Mouse (Mus musculus) spleen, postnatal 4 days (tissue): ENCODE data around the gene Catspere2.
"Not testable (repeated sequence)": the region's sequence is repeated elsewhere in the genome, so short reads cannot be mapped to it uniquely, and the experiment has no call there.

ENCODE experiments used
- DNase-seq, 2 experiments: peaks; one replicate each; pipeline ENCODE4 v3.0.0; 2022; ENCODE audit warnings: low spot score in 2 of 2

The Catspere2 gene

DNA sequence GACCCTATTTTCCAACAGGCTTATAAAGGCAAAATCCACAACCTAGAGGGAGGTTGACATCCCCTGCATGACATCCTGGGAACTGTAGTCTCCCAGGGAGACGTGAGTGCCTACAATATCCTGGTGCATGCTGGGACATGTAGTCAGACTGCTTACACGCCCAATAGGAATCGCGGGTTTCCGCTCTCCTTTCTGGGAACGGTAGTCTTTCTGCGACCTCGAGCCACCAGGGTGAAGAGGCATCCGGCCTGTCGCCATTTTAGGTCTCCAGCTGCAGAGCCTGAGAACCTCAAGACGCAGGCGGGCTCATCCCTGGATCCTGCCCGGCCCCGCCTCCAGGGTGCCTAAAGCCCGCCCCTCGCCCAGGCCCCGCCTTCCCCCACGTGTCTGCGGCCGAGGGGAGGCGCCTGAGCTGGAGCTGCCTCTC is at the start of gene Catspere2:
TSS of gene Catspere2 (plus strand) at position 400 of the 427 bp plus-strand sequence.
- DNase-seq = peak; percentile 96 to 97

DNA sequence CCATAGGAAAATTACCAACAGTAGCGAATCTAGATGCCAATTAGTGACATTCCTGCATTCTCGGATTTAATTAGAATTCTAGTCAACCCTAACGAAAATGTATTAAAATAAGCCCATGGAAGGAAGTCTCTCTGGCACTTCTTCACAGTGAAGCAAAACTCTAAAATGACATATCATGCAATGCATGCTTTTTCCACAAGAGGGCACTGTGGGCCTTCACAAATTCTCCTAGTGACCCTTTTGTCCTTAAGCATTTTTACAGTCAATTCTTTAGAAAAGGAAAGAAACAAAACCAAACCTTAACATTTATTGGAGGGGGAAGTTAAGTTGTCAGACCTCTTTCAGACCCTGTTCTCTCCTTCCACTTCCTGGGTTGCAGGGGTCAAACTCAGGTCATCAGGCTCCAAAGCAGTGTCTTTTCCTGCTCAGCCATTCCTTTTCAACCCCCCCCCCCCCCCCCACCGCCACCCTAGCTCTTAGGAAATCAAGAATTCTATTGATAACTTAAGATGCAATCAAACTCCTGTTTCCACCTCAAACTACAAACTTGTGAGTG is 42.7 kb upstream of the Catspere2 start:
- not testable (repeated sequence) for DNase-seq

DNA sequence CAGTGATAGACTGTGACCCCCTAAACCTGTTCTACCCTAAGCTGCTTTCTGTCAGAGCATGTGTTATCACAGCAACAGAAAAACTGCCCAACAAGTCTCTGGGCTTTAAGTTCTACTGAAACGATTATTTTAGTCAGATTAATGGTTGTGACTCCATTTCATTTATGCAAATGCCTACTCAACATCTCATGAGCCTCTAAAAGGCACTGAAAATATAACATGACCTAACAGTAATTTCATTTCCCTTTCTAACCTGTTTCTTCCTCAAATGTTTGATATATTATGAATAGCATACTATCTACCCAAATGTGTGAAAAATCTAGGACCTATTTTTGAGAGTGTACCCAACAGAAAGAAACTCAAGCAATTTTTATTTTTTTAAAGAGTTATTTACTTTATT is 1.9 kb upstream of the Catspere2 start:
- no peak for DNase-seq

DNA sequence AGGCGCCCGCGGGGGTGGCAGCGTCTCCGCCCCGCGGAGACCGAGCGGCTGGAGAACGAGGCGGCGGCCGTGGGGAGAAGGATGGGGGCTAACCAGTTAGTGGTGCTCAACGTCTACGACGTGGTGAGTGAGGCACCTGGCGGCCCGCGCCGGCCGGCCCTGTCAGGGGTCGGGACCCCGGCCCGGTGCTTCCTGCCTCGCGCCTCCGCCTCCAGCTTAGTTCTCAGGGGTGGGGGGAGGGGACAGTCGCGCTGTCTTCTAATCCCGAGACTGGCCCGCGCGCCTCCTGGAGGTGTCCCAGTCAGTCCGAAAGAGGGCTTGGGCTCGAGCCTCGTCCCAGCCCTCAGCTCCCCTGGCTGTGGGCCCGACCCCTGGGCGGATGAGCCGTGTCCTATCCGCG is 359 bp downstream of the Catspere2 start:
- DNase-seq = not testable (repeated sequence)

DNA sequence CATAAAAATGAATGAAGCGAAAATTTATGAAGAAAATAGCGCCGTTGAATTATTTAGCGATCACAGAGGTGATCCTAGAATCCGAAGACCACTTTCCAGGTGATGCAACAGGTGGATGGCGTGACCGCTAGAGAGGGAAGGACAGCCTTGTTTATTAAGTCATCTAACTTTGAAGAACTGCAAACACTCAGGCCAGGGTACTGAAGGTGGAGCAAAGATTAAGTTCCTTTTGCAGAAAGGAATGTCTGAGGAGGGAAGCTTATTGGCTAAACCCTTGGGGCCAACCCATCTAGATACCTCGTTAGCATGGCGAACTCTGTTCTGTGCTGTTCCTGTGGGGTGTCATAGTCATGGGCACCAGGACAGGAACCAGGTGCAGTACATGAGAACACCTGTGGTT is 983 bp downstream of the Catspere2 start:
- no peak for DNase-seq

DNA sequence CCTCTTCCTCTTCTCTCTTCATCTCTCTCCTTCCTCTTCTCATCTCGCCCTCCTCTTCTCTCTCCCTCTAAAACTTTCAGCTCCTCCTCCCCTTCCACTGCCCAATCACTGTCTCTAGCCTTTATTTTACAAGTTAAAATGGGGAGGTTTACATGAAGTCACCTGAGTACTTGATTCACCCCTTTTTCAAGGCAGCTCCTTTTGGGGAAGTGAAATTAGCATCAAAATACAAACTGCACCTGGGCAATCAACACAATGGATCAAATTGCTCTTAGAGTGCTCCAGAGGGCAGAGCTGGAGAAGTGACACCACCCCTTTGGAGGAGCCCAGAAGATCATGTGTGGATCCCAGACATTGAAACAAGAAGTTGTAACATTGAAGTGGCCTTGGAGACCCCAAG is 4.3 kb downstream of the Catspere2 start:
- not testable (repeated sequence) for DNase-seq

DNA sequence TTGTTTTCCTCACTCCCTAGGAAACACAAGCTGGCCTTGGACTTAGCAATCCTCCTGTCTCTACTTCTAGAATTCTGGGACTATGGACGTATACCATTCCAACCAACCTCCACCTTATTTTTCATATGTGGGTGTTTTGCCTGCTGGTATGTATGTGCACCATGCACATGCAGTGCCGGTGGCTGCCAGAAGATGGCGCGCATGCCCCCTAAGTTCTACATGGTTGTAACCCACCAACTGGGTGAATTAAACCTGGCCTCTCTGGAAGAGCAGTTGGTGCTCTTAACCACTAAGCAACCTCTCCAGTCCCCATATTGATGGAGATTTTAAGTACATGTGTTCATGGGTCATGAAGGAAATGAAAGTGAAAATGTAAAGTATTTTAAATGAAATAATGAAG is 89.6 kb downstream of the Catspere2 start:
- peak; percentile 23 to 63 for DNase-seq

DNA sequence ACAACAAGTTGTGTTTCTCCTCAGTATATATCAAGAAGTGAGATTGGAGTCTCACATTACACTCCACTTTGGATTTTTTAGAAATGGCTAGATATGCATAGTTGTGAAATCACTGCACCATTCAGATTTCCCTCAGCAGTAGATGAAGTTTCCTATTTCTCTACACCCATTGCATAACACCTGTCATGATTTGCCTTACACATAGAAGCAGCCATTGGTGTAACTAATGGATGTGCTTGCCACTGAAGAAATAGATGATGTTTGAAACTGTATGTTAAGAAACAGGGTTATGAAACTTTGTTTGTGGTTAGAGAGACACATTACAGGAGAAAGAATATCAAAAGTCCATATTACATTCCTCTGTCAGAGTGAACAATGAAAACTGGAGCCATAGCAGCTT is 114.6 kb downstream of the Catspere2 start:
- DNase-seq = not testable (repeated sequence)

DNA sequence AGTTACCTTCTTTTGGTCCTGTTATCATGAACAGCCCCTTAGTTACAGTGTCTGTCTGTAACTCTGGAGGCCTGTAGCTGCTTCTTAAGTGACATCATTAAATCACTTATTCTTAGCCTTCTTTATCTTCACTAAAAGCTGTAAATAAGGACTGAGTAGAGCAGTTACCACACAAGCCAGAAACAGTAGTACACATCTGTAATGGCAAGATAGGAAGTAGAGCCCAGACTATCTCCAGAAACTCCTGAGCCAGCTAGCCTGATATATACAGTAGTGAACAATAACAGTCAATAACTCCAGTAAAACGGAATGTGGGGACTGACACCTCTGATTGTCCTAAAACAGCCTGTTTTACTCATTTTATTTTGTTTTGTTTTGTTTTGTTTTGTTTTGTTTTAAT is 125.3 kb downstream of the Catspere2 start:
- not testable (repeated sequence) for DNase-seq

DNA sequence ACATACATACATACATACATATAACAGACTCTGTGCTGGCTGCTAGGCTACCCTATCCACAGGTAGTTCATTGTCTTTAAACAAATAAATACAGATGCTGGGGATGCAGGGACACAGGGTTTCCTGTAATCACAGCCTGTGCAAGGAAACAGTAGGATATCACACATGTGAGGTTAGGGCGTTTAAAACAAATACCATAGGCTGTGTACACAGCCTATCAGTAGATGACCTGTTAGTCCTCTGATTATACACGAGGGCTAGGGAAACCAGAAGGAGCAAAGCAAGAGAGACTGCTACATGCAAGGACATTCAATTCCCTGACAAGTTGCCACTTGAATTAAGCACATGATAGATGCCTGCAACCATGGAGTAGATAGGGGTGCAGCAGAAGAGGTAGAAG is 139.0 kb downstream of the Catspere2 start:
- not testable (repeated sequence) for DNase-seq

DNA sequence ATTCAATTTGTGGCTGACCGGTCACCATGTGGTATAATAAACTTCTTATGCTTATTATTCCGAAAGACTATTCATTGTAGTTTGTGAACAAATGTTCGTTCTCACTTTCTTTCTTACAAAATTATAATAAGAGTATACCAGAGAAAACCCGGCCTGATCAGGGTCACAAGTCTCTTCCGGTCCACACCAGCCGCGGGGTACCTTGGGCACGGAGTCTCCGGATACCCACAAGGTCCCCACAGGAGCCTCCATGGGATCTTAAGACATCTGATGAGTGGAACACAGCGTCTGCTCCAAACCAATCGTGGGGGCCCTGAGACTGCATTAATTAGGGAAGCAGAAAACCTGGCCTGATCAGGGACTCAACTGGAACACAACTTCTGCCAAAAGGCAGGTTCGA is 151.1 kb downstream of the Catspere2 start:
- no peak for DNase-seq

DNA sequence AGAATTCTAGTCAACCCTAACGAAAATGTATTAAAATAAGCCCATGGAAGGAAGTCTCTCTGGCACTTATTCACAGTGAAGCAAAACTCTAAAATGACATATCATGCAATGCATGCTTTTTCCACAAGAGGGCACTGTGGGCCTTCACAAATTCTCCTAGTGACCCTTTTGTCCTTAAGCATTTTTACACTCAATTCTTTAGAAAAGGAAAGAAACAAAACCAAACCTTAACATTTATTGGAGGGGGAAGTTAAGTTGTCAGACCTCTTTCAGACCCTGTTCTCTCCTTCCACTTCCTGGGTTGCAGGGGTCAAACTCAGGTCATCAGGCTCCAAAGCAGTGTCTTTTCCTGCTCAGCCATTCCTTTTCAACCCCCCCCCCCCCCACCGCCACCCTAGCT is 163.3 kb downstream of the Catspere2 start:
- DNase-seq = not testable (repeated sequence)

DNA sequence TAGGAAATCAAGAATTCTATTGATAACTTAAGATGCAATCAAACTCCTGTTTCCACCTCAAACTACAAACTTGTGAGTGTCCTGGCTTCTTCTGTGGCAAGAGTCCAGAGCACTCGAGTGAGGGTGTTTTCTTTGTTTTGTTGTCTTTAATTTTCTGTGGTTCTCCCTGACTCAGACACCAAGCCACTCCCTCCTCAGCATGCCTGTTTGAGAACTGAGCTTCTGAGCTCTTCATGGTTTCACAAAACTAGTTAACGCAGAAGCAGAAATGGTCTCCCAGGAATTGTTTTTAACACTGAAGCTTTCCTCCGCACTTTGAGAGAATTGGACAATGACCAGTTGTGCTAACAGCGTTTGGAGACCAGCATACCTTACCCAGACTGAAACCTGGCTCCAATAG is 163.7 kb downstream of the Catspere2 start:
- not testable (repeated sequence) for DNase-seq

DNA sequence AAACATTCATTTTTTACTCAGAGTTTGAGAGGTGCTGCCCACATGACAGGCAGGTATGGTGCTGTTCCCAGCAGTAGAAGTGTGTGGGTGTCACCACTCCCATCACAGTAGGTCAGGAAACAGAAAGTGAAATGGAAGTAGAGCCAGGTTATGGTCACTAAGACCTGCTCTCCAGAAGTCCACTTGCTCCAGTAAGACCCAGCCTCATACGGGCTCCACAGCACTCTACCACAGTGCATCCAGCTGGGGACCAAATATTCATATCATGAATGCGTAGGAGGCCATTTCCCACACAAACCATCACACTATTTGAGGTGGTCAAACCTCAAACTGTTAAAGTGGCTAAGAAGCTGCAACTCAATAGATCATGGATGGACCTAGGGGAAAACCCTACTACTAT is 199.0 kb downstream of the Catspere2 start:
- DNase-seq = no peak

DNA sequence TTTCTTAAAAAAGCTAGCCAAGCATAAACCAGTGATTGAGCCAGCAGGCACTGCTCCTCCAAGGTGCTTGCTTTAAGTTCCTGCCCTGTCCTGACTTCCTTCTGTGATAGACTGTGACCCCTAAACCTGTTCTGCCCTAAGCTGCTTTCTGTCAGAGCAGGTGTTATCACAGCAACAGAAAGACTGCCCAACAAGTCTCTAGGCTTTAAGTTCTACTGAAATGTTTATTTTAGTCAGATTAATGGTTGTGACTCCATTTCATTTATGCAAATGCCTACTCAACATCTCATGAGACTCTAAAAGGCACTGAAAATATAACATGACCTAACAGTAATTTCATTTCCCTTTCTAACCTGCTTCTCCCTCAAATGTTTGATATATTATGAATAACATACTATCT is 202.4 kb downstream of the Catspere2 start:
- DNase-seq = no peak

DNA sequence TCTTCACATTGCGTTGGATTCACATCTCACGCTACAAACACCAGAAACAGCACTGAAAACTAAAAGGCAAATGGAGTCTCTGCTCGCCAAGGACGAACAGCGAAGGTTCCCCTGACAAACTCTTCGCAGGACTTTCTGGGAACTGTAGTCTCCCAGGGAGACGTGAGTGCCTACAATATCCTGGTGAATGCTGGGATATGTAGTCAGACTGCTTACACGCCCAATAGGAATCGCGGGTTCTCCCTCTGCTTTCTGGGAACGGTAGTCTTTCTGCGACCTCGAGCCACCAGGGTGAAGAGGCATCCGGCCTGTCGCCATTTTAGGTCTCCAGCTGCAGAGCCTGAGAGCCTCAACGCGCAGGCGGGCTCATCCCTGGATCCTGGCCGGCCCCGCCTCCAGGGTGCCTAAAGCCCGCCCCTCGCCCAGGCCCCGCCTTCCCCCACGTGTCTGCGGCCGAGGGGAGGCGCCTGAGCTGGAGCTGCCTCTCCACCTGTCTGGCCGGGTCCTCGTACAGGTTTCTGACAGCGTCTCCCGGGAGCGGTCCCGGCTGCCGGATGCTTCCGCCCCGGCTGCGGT is 204.1 kb downstream of the Catspere2 start, which contains the start of gene Desi2:
TSS of gene Desi2 (plus strand) at position 202 of the 576 bp plus-strand sequence.
- DNase-seq = peak; percentile 92 to 93

DNA sequence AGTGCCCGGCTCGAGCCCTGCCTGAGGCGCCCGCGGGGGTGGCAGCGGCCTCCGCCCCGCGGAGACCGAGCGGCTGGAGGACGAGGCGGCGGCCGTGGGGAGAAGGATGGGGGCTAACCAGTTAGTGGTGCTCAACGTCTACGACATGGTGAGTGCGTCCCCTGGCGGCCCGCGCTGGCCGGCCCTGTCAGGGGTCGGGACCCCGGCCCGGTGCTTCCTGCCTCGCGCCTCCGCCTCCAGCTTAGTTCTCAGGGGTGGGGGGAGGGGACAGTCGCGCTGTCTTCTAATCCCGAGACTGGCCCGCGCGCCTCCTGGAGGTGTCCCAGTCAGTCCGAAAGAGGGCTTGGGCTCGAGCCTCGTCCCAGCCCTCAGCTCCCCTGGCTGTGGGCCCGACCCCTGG is 204.6 kb downstream of the Catspere2 start:
- peak in 1 of 2 experiments; percentile 85 for DNase-seq

DNA sequence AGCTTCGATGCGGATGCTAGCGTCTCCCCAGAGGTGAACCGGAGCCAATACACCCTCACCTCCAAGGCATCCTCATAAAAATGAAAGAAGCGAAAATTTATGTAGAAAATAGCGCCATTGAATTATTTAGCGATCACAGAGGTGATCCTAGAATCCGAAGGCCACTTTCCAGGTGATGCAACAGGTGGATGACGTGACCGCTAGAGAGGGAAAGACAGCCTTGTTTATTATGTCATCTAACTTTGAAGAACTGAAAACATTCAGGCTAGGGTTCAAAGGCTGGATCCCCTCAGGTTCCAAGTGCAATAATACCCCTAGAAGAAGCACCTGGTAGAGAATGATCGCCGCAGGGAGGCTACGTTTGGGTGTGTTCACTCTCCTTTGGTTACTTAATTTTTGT is 205.2 kb downstream of the Catspere2 start:
- DNase-seq = no peak

DNA sequence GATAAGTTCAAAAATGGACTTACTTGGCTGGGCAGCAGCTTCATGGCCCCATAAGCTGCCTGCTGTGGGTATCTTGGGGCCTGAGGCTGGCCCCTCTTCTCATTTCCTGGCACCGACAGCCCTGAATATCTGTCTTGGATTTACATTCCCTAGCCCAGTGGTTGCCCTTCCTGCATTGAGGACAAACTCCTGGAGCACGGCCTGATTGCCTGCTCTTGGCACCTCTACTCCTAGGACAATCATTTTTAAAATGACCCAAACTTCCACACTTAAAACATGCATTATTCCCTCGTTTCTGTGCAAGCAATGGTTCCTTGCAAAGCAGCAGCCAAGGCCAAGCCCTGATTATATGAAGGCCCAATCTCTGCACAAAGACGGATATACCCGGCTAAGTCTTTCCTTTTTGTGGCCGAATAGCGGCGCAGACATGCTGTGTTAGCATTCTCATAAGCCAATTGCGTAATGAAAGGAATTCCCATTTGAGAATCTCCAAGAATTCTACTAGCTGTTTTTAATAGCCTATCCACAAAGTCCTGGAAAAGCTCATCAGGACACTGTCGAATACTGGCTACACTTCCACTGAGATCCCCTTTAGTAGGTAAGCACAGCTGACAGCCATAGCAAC is 222.6 kb downstream of the Catspere2 start:
- DNase-seq = no peak

DNA sequence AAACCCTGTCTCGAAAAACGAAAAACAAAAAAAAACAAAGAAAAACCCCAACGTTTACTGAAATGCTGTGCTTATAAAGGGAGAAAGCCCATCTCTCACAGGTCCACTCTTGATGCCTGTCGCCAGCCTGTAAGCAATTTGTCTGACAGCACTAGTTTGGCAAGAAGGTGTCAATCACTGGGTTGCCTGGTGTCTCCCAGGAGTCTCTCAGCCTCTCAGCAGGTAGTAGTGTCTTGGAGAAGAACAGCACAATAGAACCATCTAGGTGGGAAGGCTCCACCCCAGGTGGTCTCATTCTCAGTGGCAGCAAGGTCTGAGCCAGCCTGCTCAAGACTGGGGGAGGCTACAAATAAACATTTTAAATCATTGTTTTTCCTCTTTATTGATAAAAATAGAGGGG is 224.6 kb downstream of the Catspere2 start:
- not testable (repeated sequence) for DNase-seq

DNA sequence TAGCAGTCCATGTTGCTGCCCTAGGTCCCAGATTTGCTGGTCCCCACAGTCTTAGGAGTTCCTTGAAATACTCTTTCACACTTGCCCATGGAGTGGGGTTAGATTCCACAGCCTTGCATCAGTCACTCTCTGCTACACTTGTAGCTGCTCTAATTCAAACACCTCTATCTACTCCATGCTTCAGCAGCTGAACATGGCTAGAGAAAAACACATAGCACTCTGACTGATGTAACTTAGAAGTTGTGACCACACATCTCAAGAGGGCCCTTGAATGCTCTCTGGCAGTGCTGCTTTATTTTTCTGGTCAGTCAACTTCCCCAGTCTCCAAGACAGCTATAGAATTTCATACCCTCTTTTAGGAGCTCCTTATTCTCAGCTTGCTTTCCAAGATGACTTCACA is 226.7 kb downstream of the Catspere2 start:
- no peak for DNase-seq

DNA sequence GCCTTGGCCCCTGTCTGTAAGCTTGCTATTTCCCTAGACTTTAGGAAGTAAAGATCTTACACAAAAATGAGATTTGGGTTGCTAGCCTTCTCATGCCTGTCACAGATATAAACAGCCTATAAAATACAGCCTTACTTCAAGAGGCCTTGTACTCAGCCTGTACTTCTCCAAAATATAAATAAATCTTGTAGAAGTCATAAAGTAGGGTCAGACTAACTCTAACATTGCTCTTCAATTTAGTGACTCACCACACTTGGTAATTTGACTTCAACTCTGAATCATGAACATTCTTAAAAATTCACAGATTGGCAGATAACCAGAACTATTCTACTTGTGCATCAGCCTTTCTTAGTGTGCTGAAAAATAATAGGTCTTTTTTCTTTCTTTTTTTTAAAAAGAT is 233.9 kb downstream of the Catspere2 start:
- no peak for DNase-seq

DNA sequence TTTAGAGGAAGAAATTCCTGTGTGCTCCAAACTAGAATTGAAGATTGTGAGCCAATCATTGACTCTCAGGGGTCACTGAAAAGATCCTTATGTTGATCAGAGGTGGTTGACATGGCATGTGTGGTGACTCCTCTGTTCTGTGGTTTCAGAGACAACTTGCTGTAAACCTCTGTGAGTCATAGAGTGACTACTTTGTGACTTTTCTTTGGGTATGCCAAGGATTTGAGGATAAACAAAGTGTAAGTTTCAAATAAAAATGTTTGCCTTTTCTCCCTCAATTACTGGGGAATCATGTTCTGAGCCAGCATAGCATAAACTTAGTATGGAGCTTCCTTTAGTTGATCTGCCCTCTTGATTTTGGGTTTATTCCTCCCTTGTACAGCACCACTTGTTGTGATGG is 235.1 kb downstream of the Catspere2 start:
- no peak for DNase-seq
